Mouse (Mus musculus): ENCODE results near the gene Myo10.

- no peak for TF ChIP-seq GATA1 (IDR thresholded peaks at IDR 0.05; ENCODE audit: borderline replicate concordance, low read length)
- TF ChIP-seq FLI1 (IDR thresholded peaks at IDR 0.05; ENCODE audit: low read length), result no peak
Measured at GRCm38 (mm10) chr15:25622867-25623471, 644 bp downstream of the Myo10 start.
